Mouse (Mus musculus) cerebellum, adult 11-12 months (tissue): ENCODE results near the gene Armh3.
"Not testable (repeated sequence)": the region's sequence is repeated elsewhere in the genome, so short reads cannot be mapped to it uniquely, and the experiment has no call there.

Source experiments
- DNase-seq: peaks from one replicate; pipeline ENCODE4 v3.0.0; 2022

Armh3 gene

DNA sequence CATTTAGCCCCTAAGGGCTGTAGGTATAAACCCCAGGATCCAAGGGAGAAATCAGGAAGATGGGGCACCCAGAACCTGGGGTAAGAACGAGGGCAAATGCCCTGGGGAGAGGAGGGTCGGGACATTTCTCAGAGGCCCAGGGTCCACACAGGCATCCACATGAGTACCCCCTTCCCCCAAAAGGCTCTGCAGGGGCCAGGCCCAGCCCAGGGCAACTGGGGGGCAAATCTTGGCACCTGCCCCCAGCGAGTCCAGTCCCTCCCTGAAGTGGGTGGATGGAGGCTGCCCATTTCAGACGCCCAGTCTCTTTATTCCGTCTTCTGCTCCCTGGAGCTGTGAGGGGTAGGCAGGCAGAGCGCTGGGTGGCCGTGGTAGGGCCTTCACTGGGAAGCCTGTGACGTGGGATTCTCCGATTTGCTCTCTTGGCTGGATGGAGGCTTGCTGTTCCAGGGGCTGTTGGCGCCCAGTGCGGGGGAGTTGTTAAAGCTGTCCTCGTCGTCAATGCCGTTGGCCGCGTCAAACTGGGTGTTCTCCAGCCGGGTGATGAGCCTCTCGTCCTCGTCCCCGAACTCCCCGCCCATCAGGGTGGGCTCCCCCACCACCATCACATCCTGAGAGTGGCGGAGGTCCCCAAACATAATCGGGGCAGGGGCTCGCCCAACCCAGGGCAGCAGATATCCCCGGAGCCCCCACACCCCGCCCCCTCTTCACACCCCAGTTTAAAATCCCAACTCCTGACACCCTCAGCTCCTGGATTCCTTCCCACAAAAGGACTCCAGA lies 34.6 kb upstream of the Armh3 start:
- DNase-seq, result no peak

DNA sequence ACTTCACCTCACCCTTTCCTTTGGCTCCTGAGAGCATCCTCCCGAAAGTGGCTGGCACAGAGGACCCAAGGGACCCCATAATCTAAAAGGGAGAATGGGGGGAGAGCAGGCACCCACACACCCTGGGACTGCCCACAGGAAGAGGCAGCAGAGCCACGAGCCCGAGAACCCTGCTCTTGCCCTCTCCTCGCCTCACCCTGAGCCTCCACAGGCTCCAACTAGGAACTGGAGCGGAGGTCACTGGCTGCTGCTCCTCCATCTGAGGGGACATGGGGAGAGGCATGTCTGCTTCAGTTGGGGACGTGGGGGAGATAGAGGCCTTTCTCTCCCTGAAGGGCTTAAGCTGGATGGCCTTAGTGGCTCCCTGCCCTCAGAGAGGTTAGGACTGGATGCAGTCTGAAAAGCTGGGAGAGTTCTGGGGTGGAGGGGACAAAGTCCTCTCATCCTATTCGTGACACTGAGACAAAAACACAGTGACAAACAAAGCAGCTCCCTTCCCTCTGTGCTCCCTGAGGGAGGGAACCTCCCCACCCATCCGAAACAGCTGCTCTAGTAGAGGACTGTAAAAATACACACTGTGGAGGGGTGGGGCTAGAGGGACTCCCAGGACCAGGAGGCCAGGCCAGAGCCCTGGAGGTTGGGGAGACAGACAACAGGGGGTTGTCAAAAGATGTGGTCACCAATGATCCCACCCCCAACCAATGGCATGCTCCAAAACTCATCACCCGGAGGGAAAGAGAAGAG lies 33.6 kb upstream of the Armh3 start:
- no peak for DNase-seq

DNA sequence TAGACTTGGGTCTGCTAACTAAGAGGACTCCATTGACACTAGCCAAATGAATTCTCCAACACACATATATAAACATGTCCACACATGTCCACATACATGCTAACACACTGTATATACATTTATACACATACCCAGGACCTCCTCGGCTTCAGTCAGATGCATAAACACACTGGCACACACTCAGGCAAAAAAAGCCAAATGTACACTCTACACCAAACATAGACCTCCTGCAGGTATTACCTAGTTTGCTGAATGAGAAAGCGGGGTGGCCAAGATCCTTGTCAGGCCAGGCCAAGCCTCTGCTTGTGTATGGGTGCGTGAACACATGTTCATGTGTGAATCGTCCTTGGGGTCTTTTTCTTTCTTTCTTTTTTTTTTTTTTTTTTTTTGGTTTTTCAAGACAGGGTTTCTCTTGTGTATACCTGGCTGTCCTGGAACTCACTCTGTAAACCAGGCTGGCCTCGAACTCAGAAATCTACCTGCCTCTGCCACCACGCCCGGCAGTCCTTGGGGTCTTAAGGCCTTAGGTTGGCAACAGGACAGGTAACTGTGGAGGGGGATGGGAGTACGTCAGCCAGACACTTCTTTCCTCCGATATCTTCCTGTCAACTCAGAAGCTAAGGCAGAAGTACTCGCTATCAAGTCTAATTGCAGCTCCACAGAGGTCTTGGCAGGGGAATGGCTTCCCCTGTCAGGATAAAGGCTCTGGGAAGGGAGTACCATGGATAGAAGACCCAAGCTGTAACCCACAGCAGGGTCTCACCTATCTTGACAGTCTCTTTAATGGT lies 32.1 kb upstream of the Armh3 start:
- DNase-seq, result no peak

DNA sequence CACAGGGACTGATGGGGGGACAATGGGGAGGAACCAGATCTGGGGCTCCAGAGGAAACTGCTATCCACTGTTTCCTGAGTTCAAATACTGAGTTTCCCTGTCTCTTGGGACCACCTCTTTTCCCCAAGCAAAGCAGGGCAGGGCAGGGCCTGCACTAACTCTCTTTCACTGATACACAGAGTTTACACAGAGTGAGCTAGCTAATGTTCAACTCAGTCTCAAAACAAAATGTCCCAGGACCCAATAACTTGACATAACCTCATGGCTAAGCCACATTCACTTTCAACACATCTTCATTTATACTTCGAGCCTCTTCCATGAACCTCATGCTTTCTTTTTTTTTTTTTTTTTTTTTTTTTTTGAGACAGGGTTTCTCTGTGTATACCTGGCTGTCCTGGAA lies 31.4 kb upstream of the Armh3 start:
- DNase-seq, result no peak

DNA sequence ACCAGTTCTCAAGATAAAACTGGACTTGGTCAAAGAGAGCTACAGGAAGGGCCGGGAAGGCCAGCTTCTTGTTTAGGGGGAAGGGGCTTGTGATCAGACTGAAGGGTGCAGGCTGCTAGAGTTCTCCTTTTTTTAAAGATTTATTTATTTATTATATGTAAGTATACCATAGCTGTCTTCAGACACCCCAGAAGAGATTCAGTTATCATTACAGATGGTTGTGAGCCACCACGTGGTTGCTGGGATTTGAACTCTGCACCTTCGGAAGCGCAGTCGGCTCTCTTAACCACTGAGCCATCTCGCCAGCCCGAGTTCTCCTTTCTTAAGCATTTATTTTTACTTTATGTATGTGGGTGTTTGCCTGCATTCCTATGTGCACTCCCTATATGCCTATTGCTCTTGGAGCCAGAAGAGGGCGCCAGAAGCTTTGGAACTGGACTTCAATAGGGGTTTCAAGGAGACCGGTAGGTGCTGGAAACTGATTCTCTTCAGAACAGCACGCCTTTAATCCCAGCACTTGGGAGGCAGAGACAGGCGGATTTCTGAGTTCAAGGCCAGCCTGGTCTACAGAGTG lies 30.5 kb upstream of the Armh3 start:
- DNase-seq, result no peak

DNA sequence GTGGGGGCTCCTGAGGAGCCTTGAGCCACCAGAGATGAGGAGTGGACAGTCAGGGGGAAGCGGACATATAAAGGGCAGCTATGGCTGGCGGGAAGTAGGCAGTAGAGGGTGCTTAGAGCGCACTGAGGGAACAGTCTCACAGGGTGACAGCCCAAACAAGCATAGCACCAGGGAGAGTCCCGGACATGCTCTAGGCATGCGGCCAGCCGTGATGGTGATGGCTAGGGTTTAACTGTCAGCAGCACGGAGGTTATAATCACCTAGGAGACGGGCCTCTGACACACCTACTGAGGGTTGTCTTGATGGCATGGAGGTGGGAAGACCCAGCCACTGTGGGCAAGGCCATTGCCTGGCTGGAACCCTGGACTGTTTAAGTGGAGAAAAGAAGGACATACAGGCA lies 28.3 kb upstream of the Armh3 start:
- no peak for DNase-seq

DNA sequence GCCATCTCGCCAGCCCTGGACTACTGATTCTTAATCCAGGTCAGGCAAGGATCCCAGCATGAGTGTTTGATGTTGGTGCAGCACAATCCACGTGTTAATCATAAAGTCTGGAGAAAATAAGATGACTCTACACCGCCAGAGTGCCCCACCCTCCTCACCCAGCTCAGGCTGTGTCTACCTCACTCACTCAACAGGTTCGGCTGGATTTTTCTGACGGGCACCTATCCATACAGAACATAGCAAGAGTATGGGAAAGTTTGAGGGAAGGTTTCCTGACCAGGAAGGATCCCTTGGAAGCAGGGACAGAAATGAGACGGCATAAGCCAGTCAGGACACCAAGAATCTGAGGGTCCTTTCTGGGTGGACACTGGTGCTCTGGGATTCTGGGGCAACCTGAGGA lies 26.7 kb upstream of the Armh3 start:
- DNase-seq, result no peak

DNA sequence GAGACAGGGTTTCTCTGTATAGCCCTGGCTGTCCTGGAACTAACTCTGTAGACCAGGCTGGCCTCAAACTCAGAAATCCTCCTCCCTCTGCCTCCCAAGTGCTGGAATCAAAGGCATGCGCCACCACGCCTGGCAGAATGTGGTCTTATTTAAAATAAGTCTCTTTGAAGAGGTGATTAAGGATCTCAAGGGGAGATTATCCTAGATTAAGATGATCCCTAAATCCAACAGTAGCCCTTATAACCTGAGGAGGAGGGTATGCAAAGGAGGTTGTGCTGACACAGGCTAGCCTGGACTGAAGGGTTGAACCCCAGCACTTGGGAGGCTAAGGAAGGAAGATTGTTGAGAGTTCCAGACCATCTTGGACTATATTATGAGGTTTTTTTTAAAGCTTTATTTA lies 17.7 kb upstream of the Armh3 start:
- no peak for DNase-seq

DNA sequence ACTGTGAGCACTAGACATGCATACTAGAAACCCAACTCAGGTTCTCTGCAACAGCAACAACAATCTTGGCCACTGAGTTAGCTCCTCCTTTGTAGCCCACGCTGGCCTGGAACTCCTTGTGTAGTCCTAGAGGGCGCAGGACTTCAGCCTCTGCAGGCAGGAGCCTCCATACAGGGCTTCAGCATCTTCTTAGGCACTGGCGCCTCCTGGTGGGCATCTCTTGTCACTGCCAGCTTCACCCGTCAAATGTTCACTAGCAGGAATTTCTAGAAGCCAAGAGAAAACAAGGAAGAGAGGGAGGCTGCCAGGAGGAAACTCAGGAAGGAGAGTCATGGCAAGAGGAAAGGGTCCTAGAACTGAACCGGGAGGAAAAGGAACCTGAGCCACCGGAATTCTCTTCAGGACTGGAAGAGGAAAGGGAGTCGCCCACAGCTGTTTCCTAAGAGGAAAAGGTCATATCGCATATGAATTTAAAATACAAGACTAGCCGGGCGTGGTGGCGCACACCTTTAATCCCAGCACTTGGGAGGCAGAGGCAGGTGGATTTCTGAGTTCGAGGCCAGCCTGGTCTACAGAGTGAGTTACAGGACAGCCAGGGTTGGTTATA lies 16.4 kb upstream of the Armh3 start:
- peak; percentile 80 for DNase-seq

DNA sequence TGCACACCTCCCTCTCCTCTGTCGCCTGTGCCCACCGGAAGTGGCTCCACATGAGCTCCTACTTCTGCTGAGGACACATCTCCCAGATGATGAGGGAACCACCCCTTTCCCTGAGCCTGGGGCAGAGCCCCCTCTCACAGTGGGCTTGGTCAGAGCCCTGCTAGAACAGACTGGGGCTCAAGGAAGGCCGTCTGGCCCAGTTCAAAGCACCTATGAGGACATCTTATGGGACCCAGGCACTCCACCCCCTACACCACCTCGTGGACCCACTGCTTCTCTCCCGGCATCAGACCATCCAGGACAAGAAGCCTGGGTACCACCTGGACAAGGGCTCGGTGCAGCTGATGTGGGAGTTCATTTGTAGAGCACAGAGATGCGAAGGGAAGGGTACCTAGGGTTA lies 7.4 kb upstream of the Armh3 start:
- no peak for DNase-seq

DNA sequence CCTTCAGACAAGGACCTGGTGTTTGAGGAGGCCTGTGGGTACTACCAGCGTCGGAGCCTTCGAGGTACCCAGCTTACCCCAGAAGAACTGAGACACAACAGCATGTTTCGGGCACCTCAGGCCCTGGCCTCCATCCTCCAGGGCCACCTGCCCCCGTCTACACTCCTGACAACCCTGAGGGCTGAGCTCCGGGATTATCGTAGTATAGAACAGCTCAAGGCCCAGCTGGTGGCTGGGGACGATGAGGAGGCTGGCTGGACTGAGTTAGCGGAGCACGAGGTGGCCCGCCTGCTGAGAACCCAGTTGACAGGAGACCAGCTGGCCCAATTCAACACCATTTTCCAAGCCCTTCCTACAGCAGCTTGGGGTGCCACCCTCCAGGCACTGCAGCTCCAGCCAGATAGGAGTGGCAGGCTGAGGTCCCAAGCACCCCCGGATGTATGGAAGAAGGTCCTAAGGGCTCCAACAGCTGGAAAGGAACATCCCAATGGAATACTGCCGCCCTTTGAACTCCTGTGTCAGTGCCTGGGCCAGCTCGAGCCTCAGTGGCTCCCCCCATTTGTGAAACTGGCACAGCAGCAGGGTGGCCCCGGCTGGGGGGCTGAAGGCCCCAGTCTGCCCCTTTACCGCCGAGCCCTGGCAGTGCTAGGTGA lies 6.7 kb upstream of the Armh3 start:
- DNase-seq, result peak; percentile 28

DNA sequence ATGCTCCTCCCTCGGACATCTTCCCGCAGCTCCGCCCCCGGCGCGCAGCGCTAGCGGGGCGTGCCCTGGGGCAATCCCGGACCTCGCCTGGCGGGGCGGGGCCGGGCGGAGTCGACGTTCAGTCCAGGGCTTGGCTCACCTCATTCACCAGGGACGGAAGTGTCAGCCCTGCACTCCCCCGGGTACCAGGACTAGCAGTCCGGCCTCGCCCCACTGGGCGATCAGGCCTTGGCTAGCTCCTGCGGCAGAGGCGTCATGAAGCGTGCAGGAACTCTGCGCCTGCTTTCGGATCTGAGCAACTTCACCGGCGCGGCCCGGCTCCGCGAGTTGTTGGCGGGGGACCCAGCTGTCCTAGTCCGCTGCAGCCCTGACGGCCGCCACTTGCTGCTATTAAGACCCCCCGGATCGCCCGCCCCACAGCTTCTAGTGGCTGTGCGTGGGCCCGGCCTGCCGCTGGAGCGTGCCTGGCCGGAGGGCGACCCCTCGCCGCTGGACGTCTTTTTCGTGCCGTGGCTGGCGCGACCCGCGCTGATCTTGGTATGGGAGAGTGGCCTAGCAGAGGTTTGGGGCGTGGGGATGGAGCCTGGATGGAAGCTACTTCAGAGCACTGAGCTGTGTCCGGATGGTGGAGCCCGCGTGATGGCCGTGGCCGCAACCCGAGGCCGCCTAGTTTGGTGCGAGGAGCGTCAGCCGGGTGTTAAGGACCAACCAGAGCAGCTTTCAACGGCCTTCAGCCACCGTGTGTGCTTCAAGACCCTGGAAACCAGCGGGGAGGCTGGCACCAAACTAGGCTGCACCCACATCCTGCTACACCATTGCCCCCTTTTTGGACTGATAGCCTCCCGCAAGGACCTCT lies 5.3 kb upstream of the Armh3 start, which contains the start of gene Hps6:
TSS of gene Hps6 (plus strand) at position 138 of the 856 bp plus-strand sequence.
- peak; percentile 88 for DNase-seq

DNA sequence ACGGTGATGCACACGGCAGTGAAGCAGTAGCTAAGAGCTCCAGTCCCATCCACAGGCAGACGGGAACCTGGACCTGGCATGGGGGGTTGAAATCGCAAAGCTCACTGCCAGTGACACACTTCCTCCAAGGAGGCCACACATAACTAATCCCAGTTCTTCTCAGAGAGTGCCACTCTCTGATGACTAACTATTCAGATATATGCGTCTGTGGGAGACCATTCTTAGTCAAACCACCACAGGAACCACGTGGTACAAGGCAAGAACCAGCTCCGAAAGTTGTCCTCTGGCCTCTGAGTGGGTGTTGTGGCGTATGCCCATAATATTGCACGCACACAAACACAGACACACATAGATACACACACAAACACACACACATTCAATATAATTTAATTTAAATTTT lies 4.0 kb upstream of the Armh3 start:
- peak; percentile 33 for DNase-seq

DNA sequence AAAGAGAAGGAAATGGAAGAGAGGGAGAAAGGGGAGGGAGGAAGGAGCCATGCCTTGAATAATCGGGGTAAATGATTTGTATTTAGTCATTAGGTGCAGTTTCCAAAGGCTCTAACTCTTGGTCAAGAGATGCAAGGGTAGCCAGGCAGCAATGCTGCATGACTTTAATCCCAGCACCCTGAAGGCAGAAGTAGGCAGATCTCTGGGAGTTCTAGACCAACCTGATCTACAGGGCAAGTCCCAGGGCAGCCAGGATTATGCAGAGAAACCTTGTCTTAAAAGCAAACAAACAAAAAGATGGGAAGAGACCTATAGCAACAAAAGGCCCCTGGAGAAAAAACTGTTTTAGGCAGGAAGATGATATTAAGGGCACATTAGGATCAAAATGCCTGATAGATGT lies 1.1 kb upstream of the Armh3 start:
- no peak for DNase-seq

DNA sequence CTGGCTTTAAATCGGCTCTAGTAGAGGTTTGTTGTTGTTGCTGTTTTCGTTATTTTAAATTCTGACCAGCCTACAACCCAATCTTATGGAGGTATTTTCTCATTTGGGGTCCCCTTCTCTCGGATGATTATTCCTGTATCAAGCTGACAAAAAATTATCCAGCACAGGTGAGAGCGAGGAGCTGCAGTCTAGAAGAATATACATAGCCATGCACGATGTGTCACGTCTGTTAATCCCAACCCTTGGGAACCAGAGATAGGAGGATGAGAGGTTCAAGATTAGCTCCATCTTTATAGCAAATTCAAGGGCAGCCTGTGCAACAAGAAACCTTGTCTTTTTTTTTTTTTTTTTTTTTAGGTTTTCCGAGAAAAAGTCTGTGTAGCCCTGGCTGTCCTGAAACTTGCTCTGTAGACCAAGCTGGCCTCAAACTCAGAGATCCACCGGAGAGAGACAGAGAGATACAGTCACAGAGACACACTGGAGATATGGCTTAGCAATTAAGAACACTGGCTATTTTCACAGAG lies 468 bp upstream of the Armh3 start:
- no peak for DNase-seq

DNA sequence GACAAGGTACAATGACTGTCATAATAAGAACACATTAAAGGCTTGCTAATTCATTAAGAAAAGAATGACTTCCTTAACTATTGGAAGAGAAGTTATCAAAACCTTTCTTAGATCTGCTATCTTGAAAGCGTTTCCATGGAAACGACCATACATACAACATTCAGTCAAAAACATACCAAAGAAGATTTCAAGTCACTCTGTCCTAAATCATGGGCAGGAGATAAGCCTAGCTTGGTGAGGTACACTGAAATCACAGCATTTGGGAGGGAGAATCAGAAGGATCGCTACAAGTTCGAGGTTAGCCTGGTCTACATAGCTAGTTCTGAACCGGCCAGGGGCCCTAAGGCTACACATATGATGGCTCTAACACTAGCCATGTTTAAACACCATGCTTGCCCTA lies 923 bp downstream of the Armh3 start:
- DNase-seq, result no peak

DNA sequence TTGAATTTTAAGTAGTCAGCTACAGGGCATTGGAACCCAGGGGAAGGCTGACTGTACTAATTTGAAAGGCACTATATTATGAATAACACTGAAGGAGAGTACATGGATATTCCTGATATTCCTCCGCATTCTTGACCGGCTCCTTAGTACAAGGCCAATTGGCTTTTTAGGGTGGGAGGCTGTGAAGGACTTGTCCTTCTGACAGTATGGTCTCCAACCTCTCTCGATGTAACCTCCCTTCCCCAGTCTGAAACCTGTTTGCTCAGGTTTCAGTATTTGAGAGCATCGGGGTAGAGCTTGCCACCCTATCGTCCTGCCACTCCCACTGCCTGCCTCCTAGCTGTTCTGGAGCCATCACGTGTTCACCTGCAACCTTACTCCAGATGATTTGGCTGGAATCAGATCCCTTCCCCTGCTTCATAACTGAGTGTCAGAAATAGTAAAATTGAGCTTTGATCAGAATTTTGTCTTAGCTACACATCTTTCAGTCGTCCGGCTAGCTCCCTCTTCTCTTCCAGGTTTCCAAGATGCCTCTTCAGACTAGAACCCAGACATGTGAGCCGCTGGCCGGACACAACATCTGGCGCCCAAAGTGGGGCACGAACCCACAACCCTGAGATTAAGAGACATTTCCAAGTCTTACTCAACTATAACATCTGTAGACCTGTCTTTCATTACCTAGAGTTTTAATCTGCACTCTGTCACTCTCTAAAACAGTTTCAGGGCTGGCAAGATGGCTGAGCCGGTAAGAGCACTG lies 4.1 kb downstream of the Armh3 start:
- DNase-seq, result no peak

DNA sequence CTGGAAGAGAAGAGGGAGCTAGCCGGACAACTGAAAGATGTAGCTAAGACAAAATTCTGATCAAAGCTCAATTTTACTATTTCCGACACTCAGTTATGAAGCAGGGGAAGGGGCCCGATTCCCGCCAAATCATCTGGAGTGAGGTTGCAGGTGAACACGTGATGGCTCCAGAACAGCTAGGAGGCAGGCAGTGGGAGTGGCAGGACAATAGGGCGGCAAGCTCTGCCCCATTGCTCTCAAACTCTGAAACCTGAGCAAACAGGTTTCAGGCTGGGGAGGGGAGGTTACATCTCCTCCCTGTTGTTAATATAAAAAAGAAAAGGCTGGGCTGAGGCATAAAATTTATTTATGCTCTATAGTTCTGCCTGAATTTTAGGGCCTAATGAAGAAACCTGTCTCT lies 4.8 kb downstream of the Armh3 start:
- not testable (repeated sequence) for DNase-seq

DNA sequence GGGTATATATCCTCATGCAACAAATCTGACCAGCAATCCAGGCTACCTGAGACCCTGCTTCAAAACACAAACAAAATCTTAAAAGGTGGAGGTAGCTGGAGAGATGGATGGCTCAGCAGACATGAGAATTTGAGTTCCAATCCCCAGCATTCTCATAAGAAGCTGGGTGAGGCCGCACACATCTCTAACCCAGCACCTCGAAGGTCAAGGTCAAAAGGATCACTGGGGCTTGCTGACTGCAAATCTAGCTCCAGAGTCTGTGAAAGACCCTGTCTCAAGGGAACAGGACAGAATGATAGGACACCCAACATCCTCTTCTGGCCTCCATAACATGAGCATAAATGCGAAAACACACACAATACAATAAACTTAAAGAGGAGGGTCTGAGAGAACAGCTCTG lies 7.1 kb downstream of the Armh3 start:
- no peak for DNase-seq

DNA sequence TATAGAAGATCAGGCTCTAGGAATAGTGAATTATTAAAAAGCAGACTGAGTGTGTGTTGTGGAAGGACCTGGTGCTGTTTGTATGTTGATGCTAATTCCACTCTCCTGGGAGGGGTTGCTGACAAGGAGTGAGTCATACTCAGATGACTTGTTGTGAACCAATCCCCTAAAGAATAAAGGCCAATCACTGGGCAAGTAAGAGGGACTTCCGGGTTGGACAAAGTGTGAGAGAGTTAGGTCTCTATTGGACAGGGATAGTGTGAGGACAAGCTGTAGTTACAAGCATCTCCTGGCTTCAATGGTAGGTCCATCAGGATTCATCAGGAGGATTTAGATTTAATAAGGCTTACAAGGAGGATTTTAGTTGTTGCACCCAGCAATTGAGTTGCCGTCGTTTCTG lies 10.1 kb downstream of the Armh3 start:
- no peak for DNase-seq
